Mouse (Mus musculus) erythroblast, embryonic 14.5 days (primary cell): ENCODE results near the gene Litaf.

ENCODE experiments used
- GATA1 ChIP-seq: IDR thresholded peaks from 2 replicates; pipeline ENCODE4 v1.6.1; 2012; ENCODE audit warnings: low read length, inconsistent platforms, mixed read lengths
- TAL1 ChIP-seq: IDR thresholded peaks from 3 replicates; pipeline ENCODE4 v1.6.1; 2012; ENCODE audit warnings: low read length, inconsistent platforms, mixed read lengths

DNA sequence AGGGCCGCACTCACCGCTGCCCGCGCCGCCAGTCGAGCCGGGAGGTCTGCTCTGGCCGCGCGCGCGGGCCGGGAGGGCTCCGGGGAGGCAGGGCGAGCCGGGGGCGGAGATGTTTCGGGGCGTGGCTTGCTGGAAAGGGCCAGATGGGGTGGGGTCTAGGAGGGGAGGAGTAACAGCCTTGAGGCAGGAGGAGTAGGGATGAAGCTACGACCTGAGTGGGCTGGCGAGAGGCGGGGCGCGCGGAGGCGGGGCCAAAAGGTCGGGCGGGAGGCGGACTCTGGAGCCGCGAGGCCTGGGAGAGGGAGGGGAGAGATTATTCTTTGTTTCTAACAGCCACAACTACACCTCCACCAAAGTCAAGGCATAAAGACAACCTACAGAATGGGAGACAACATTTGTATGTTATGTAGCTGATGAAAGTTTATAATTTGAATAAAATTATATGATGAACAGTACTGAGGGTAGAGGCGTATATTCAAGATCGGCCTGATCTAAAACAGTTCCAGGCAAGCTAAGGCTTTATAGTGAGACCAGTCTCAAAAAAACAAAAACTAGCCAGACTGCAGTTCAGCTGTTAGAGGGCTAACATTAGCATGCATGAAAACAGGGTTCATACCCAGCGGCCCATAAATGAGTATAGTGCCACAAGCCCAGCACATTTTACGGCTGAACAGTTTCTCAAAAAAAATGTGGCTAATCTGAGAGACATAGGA lies 72.8 kb downstream of the Litaf start:
- TF ChIP-seq TAL1: no peak
- TF ChIP-seq GATA1: no peak
